Mouse (Mus musculus) myocyte (in vitro differentiated cells): Measurements from ENCODE around the gene Rgs9.

Source experiments
- MAX ChIP-seq: IDR thresholded peaks from one replicate; pipeline ENCODE4 v1.6.1; 2011; ENCODE audit warnings: low read depth, mild to moderate bottlenecking, control low read depth
- MYOD1 ChIP-seq, 3 experiments: IDR thresholded peaks; one replicate each; pipeline ENCODE4 v1.6.1; 2011; ENCODE audit warnings: control low read depth in 2 of 3, low read depth in 2 of 3, mild to moderate bottlenecking in 2 of 3, moderate library complexity in 1 of 3; ENCODE audit not compliant: insufficient read length in 2 of 3, control insufficient read depth in 1 of 3
- POLR2A ChIP-seq: IDR thresholded peaks from one replicate; pipeline ENCODE4 v1.6.1; 2011; ENCODE audit warnings: low read depth, mild to moderate bottlenecking, control low read depth, moderate library complexity; ENCODE audit not compliant: insufficient read length
- POLR2AphosphoS2 ChIP-seq: IDR thresholded peaks from one replicate; pipeline ENCODE4 v1.6.1; 2011; ENCODE audit warnings: low read depth, control low read depth; ENCODE audit not compliant: insufficient read length
- TCF12 ChIP-seq: IDR thresholded peaks from one replicate; pipeline ENCODE4 v1.6.1; 2011; ENCODE audit warnings: mild to moderate bottlenecking, control low read depth; ENCODE audit not compliant: poor library complexity, insufficient read depth, severe bottlenecking

- TF ChIP-seq POLR2AphosphoS2 (no peak), MYOD1 (IDR thresholded peaks at IDR 0.05; ENCODE audit: control insufficient read depth in 1 of 3, insufficient read length in 2 of 3, low read depth in 2 of 3) (no peak), POLR2A (no peak), TCF12 (no peak), MAX (no peak)
These were observed 122.5 kb downstream of the Rgs9 start for GRCm38 (mm10) chr11:109175376-109175969.
